Mouse (Mus musculus): ENCODE data around the gene Slc38a6. TPM values are rescaled to one million over a fixed set of nuclear protein-coding genes. Genes with fewer than 3 reads are reported as not detected.
A peak's percentile ranks its signal among the peaks of the same experiment; 100 is the strongest.

Slc38a6 gene
- polyA plus RNA-seq, 1 experiment from 2014 or later = 11.8 TPM

GRCm38 (mm10) chr12:73287609-73288008, 1.0 kb downstream of the Slc38a6 start:
- Histone ChIP-seq H3K4me3 (replicated peaks) (peak overlapping the region; percentile 74), H3K27me3 (no peaks in the 10 kb centered on the region), H3K4me1 (peaks cover 14% of the 10 kb centered on the region), H3K4me2 (peak overlapping the region; percentile 66), H3K9ac (no peak overlapping the region), H3K27ac (no peak overlapping the region), H3K36me3 (replicated peaks) (no peaks in the 10 kb centered on the region; the same call in none of the 2 replicates), H3K9me3 (no peaks in the 10 kb centered on the region)
- ATAC-seq (ENCODE audit: low FRiP score) = no peak
- 80% methylated on average over 8 of the region's 8 CpGs for WGBS

DNA sequence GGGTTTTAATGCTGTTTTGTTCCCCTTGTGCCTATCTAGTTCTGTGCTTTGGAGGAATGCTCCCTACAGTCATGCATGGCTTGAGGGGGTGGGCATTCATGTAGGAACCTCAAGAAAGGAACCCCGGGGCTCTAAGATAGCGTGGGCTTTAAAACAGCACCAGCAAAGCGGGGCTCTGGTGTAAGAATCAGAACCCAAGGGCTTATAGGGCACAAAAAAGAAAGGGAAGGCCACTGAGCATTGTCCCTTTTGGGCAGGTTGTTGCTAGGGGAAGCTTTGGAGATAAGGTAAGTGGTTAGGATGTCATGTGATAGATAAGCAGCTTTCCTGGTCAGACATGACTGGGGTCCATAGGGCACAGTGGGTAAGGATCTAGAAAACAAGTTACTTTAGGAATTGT, 2.0 kb downstream of the Slc38a6 start:
- ATAC-seq (ENCODE audit: low FRiP score) = no peak
- no peak overlapping the region for H3K9ac ChIP-seq
- H3K27me3 ChIP-seq = no peaks in the 10 kb centered on the region
- H3K27ac ChIP-seq = no peak overlapping the region
- no peak overlapping the region for H3K4me3 ChIP-seq (replicated peaks)
- no peaks in the 10 kb centered on the region for H3K9me3 ChIP-seq
- H3K4me1 ChIP-seq = peaks cover 14% of the 10 kb centered on the region
- no peaks in the 10 kb centered on the region; the same call in none of the 2 replicates for H3K36me3 ChIP-seq (replicated peaks)
- 96% methylated on average over 3 of the region's 3 CpGs for WGBS
- H3K4me2 ChIP-seq = no peak overlapping the region

DNA sequence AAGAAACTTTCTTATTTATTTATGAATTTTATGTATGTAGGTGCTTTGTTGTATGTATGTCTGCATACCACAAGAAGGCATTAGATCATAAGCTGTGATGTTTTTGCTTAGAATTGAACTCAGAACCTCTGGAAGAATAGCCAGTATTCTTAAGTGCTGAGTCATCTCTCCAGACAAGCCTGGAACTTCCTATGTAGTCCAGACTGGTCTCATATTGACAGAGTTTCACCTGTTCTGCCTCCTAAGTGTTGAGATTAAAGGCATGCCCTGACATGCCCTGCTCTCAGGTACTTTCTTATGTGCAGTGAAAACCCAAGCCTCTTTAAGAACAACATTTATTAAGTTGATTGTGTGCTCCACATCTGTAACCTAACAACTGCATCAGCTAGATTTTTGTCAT, 8.3 kb downstream of the Slc38a6 start:
- Histone ChIP-seq H3K9ac (no peak overlapping the region), H3K9me3 (no peaks in the 10 kb centered on the region), H3K27ac (no peak overlapping the region), H3K36me3 (replicated peaks) (peaks cover 7% of the 10 kb centered on the region; the same call in 1 of the 2 replicates), H3K4me1 (no peaks in the 10 kb centered on the region; the same call in 1 of the 2 replicates), H3K4me2 (no peak overlapping the region), H3K27me3 (no peaks in the 10 kb centered on the region), H3K4me3 (replicated peaks) (no peak overlapping the region)
- no peak for ATAC-seq (ENCODE audit: low FRiP score)

DNA sequence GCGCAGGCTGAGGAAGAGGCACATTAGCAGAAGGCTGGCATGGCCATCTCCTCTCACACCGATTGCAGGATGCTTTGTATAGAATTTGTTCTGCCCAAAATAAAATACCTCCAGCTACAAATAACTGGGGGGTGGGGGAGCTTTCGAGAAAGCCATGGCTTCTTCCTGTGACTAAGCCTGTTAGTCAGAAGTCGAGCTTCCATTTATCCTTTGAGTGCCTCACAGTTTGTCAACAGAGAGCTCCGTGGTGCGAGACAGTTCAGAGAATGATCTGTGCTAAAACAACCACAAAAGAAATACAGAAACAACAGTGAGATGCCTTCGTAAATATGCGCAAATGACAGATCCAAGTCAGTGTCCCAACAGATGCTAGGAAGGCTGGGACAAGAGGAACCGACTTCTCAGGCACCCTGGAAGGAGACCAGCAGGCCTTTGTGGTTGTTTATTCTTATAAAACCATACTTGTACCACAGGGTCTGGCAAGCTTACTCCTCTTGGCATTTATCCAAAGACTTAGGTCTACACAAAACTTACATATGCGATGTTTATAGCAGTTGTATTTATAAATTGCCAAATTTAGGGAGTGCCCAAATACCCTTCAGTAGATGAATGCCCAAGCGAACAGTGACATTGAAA, 9.0 kb downstream of the Slc38a6 start:
- peaks cover 7% of the 10 kb centered on the region; the same call in 1 of the 2 replicates for H3K36me3 ChIP-seq (replicated peaks)
- no peaks in the 10 kb centered on the region for H3K9me3 ChIP-seq
- 88% methylated on average over 11 of the region's 11 CpGs for WGBS
- no peaks in the 10 kb centered on the region for H3K27me3 ChIP-seq
- H3K4me1 ChIP-seq = no peaks in the 10 kb centered on the region; the same call in 1 of the 2 replicates
- no peak overlapping the region for H3K4me2 ChIP-seq
- H3K9ac ChIP-seq = no peak overlapping the region
- no peak for ATAC-seq (ENCODE audit: low FRiP score)
- no peak overlapping the region for H3K4me3 ChIP-seq (replicated peaks)
- no peak overlapping the region for H3K27ac ChIP-seq

DNA sequence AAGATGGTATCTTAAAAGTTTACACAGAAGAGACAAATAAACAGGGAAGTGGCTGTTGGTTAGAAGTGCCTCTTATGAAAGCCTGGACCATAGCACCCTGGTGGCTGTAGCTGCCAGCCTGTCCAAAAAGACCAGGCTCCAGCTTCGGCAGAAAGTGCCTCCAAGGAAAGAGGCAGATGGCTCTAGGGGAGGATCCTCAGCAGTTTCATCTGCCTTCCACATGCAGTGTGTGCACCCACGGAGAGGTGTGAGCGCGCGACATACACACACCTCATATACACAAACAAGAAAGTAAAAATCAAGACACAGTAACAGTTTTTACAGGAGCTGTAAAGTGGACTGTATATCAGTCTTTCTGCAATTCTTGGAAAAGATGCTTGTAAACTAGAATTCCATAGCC, 12.0 kb downstream of the Slc38a6 start:
- Histone ChIP-seq H3K4me3 (replicated peaks) (no peak overlapping the region), H3K9ac (no peak overlapping the region), H3K9me3 (no peaks in the 10 kb centered on the region), H3K4me1 (no peaks in the 10 kb centered on the region; the same call in 1 of the 2 replicates), H3K4me2 (no peak overlapping the region), H3K36me3 (replicated peaks) (peaks cover 7% of the 10 kb centered on the region; the same call in 1 of the 2 replicates), H3K27me3 (no peaks in the 10 kb centered on the region), H3K27ac (no peak overlapping the region)
- 91% methylated on average over 5 of the region's 5 CpGs for WGBS
- no peak for ATAC-seq (ENCODE audit: low FRiP score)

DNA sequence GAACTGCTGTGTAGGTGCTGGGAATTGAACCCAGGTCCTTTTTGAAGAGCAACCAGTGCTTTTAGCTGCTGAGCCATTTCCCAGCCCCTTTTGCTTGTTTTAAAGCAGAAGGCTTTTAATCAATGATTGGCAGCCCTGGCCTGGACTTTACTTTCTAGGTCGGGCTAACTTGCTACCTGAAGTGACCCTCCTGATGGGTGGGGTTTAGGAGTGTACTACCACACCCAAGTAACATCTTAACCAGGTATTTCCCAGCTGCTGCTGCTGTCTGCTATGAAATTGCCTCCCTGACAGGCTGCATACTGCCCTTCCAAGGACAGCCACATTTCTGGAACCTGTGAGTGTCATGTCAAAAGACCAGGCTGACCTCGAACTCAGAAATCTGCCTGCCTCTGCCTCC, 14.0 kb downstream of the Slc38a6 start:
- no peak overlapping the region for H3K27ac ChIP-seq
- H3K4me1 ChIP-seq = no peaks in the 10 kb centered on the region; the same call in 1 of the 2 replicates
- H3K9me3 ChIP-seq = no peaks in the 10 kb centered on the region
- no peaks in the 10 kb centered on the region for H3K27me3 ChIP-seq
- no peaks in the 10 kb centered on the region for H3K36me3 ChIP-seq (replicated peaks)
- H3K9ac ChIP-seq = no peak overlapping the region
- H3K4me3 ChIP-seq (replicated peaks) = no peak overlapping the region
- WGBS = 87% methylated on average over 2 of the region's 2 CpGs
- no peak for ATAC-seq (ENCODE audit: low FRiP score)
- no peak overlapping the region for H3K4me2 ChIP-seq

DNA sequence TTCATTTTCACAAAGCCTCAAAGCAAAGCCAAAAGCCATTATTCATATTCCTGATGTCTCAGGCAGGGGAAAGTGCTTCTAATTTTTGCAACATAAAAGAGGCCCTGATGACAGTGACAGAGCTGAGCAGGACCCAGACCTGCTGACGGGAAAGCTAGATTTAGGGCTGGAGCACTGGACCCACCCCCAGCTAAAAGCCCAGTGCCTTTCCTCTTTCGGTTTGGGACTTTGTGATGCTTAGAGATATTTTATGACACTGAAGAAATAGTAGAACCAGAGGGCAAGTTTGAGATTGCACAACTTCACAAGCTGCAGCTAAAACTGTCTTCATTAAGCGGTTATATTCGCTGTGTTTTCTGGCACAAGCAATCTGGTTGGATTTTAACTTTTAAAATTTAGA, 18.1 kb downstream of the Slc38a6 start:
- Histone ChIP-seq H3K27me3 (no peaks in the 10 kb centered on the region), H3K4me1 (no peaks in the 10 kb centered on the region), H3K36me3 (replicated peaks) (no peaks in the 10 kb centered on the region), H3K9ac (no peak overlapping the region), H3K27ac (no peak overlapping the region), H3K4me3 (replicated peaks) (no peak overlapping the region), H3K4me2 (no peak overlapping the region), H3K9me3 (no peaks in the 10 kb centered on the region)
- WGBS = 93% methylated on average over 4 of the region's 4 CpGs
- no peak for ATAC-seq (ENCODE audit: low FRiP score)

DNA sequence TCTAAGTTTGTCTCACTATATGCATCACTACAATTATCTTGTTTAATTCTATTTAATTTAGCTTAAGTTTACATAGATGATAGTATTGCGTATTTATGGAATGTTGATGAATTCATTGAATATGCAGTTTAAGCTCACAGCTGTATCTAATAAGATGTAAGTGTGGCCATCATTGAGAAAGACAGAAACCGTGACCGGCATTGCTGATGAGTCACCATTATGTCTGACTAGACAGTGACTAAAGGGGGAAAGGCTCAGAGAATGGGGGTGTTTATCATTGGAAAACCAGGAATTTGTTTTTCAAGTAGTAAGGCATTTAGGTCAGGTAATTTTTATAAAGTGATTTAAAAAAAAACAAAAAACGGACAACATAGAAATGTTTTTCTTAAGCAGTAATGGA, 21.2 kb downstream of the Slc38a6 start:
- Histone ChIP-seq H3K4me1 (no peaks in the 10 kb centered on the region), H3K27ac (no peak overlapping the region), H3K9ac (no peak overlapping the region), H3K4me3 (replicated peaks) (no peak overlapping the region), H3K9me3 (no peaks in the 10 kb centered on the region), H3K4me2 (no peak overlapping the region), H3K36me3 (replicated peaks) (no peaks in the 10 kb centered on the region), H3K27me3 (no peaks in the 10 kb centered on the region)
- ATAC-seq (ENCODE audit: low FRiP score) = no peak
- 91% methylated on average over 4 of the region's 4 CpGs for WGBS

DNA sequence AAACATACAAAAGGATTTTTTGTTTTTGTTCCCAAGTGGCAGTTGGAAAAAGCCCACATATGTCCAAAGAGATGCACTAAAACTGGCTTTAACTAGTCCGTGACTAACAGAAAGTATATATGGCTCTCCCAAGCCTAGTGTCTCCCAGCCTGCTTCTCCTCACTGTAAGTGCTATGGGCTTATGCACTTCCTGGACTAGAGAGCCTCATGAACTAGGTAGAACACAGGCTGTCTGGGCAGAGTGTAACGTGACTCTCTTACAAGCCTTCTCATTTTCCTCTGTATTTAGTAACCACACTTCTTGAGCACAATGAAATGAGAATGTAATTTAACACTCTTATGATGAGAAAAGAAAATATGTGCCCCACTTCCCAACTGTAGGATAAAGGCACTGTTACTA, 22.1 kb downstream of the Slc38a6 start:
- Histone ChIP-seq H3K4me1 (no peaks in the 10 kb centered on the region), H3K27me3 (no peaks in the 10 kb centered on the region), H3K4me3 (replicated peaks) (no peak overlapping the region), H3K9me3 (no peaks in the 10 kb centered on the region), H3K9ac (no peak overlapping the region), H3K36me3 (replicated peaks) (no peaks in the 10 kb centered on the region), H3K4me2 (no peak overlapping the region), H3K27ac (no peak overlapping the region)
- ATAC-seq (ENCODE audit: low FRiP score) = no peak
- 91% methylated on average over 2 of the region's 2 CpGs for WGBS

DNA sequence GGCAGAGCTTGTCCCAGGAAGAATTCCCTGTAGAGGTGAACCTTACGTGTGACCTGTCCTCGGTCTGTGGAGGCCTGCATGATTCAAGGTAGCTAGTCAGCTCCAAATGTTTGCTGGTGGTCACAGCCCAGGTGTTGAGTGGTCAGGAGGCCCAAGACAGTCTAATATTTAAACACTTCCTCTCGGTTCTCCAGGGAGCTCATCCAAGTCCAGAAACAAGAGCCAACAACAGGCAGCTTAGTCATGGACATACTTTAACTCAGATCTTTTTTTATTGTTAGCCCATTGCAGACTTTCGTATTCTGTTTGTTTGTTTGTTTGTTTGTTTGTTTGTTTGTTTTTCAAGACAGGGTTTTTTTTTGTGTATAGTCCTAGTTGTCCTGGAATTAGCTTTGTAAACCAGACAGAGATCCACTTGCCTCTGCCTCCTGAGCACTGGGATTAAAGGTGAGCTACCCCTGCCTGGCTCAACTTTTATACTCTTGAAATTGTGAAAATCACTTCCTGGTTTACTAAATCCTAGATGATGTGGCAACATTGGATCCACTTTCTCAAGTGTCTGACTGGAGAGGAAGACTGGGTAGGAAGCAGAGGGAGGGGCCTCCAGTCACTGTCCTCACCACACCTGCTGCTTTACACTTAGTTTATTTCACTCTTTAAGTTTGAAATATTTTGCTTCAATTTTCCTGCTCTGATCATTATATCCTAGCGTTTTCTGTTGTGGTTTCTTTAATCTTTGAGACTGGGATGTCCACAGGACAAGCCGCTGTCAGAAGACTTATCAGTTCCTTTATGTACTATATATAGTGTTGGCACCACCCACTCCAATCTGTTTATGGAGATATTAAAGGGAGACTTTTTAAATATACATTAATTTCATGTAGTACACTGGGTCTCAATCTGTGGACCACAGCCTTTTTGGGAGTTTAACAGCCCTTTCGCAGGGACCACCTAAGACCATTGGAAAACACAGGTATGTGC, 31.4 kb downstream of the Slc38a6 start:
- Histone ChIP-seq H3K9me3 (no peaks in the 10 kb centered on the region), H3K36me3 (replicated peaks) (peaks cover 6% of the 10 kb centered on the region; the same call in 1 of the 2 replicates), H3K4me3 (replicated peaks) (no peak overlapping the region), H3K27ac (no peak overlapping the region), H3K4me2 (no peak overlapping the region), H3K9ac (no peak overlapping the region), H3K27me3 (no peaks in the 10 kb centered on the region), H3K4me1 (0 out of 2 replicates have a peak, but pooled peaks cover 3% of the 10 kb centered on the region)
- 94% methylated on average over 7 of the region's 7 CpGs for WGBS
- no peak for ATAC-seq (ENCODE audit: low FRiP score)

DNA sequence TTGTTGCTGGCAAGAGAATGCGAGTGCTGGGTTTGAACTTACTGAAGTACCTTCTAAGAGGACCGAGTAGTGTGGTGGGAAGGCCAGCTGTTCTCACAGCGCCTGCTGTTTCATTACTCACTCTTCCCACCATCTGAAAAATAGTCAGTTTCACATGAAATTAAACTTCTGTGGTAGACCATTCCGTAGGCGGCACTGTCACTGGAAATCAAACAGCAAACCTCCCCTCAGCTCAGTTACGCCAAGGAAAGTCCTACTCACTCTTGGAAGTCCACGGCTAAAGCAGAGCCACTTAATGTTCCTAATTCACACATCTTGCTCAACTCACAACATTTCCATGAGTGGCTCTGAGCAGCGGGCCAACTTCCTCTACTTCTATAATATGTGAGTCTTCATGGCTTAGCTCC, 37.6 kb downstream of the Slc38a6 start:
- 0 out of 2 replicates have a peak, but pooled peaks cover 3% of the 10 kb centered on the region for H3K4me1 ChIP-seq
- H3K4me3 ChIP-seq (replicated peaks) = no peak overlapping the region
- H3K27me3 ChIP-seq = no peaks in the 10 kb centered on the region
- ATAC-seq (ENCODE audit: low FRiP score) = no peak
- 96% methylated on average over 8 of the region's 8 CpGs for WGBS
- no peaks in the 10 kb centered on the region for H3K9me3 ChIP-seq
- no peaks in the 10 kb centered on the region for H3K36me3 ChIP-seq (replicated peaks)
- no peak overlapping the region for H3K4me2 ChIP-seq
- no peak overlapping the region for H3K9ac ChIP-seq
- H3K27ac ChIP-seq = no peak overlapping the region

GRCm38 (mm10) chr12:73324742-73325141, 38.2 kb downstream of the Slc38a6 start:
- Histone ChIP-seq H3K36me3 (replicated peaks) (no peaks in the 10 kb centered on the region), H3K9ac (no peak overlapping the region), H3K4me3 (replicated peaks) (no peak overlapping the region), H3K27me3 (no peaks in the 10 kb centered on the region), H3K27ac (no peak overlapping the region), H3K9me3 (no peaks in the 10 kb centered on the region), H3K4me2 (no peak overlapping the region), H3K4me1 (0 out of 2 replicates have a peak, but pooled peaks cover 3% of the 10 kb centered on the region)
- WGBS = 100% methylated on average over 1 of the region's 1 CpGs
- ATAC-seq (ENCODE audit: low FRiP score) = no peak
